Mouse (Mus musculus): ENCODE measurements around the gene Gm20388.

GRCm38 (mm10) chr8:120671775-120672174 lies 761.1 kb downstream of the Gm20388 start:
- TF ChIP-seq CTCF (IDR thresholded peaks at IDR 0.05; ENCODE audit: low read depth) (no peak), EP300 (optimal IDR thresholded peaks at IDR 0.05) (no peak)
